Mouse (Mus musculus) neural tube, embryonic 14.5 days (tissue): ENCODE results near the gene Defb36. TPM values are rescaled to one million over a fixed set of nuclear protein-coding genes. Genes with fewer than 3 reads are reported as not detected.

Experiments used
- ATAC-seq: fragments of 200-750 bp; cut with Nextera tagmentation; 2 replicates; pipeline ENCODE4 v1.8.0; 2017; ENCODE audit warnings: low read depth, mild to moderate bottlenecking, moderate TSS enrichment, moderate library complexity
- H3K27ac ChIP-seq: fragments of 300-500 bp; sonication (generic); 2 replicates; pipeline ENCODE4 v1.5.1; 2014; ENCODE audit warnings: low read depth, mild to moderate bottlenecking, control low read depth, low read length, moderate library complexity, mixed read lengths
- H3K27me3 ChIP-seq: fragments of 300-500 bp; sonication (generic); 2 replicates; pipeline ENCODE4 v1.6.1; 2014; ENCODE audit warnings: low read length; ENCODE audit not compliant: control insufficient read depth, insufficient read depth
- H3K36me3 ChIP-seq: fragments of 300-500 bp; sonication (generic); 2 replicates; pipeline ENCODE4 v1.6.1; 2014; ENCODE audit warnings: low read length, mixed read lengths; ENCODE audit not compliant: control insufficient read depth, insufficient read depth
- H3K4me1 ChIP-seq: fragments of 300-500 bp; sonication (generic); 2 replicates; pipeline ENCODE4 v1.6.1; 2014; ENCODE audit warnings: low read length; ENCODE audit not compliant: control insufficient read depth, insufficient read depth
- H3K4me2 ChIP-seq: fragments of 300-500 bp; sonication (generic); 2 replicates; pipeline ENCODE4 v1.6.1; 2014; ENCODE audit warnings: mild to moderate bottlenecking, low read depth, low read length, control low read depth
- H3K4me3 ChIP-seq: fragments of 300-500 bp; sonication (generic); 2 replicates; pipeline ENCODE4 v1.5.1; 2014; ENCODE audit warnings: low read depth, low read length, control low read depth, mixed read lengths
- H3K9ac ChIP-seq: fragments of 300-500 bp; sonication (generic); replicated peaks from 2 replicates; pipeline ENCODE4 v1.6.1; 2014; ENCODE audit warnings: low read depth, mild to moderate bottlenecking, control low read depth, low read length, mixed read lengths
- H3K9me3 ChIP-seq: fragments of 300-500 bp; sonication (generic); 2 replicates; pipeline ENCODE4 v1.6.1; 2016; ENCODE audit warnings: low read length; ENCODE audit not compliant: control insufficient read depth
- WGBS: fragments of 180-500 bp; shearing (Covaris S2); extraction: QIAGEN DNeasy Blood & Tissue Kit; methylation state at CpG from one replicate; pipeline ENCODE4 v1.1.7; 2014; 5-methylcytosine and 5-hydroxymethylcytosine counted together
- polyA plus RNA-seq: library from polyadenylated mRNA; unstranded; fragments of >200 nt; fragmentation: Nextera tagmentation; extraction: Ambion mirVana; gene quantifications from 2 replicates; pipeline ENCODE4 v1.2.1, GENCODE M21; 2014

Gene Defb36
- polyA plus RNA-seq, 1 experiment from 2014 or later: not detected

GRCm38 (mm10) chr2:152626774-152627591 lies 22.9 kb downstream of the Defb36 start, which contains the start of gene Rem1:
TSS of gene Rem1 (plus strand) at chr2:152626951.
- H3K9ac ChIP-seq: no peak within 1 kb of the TSS
- peaks cover 15% of the 10 kb centered on the region; the same call in 1 of the 2 replicates for H3K27me3 ChIP-seq
- H3K4me1 ChIP-seq: peaks cover 7% of the 10 kb centered on the region; the same call in 1 of the 2 replicates
- peak within 1 kb of the TSS; percentile 21; the same call in 1 of the 2 replicates for H3K4me3 ChIP-seq
- no peak within 1 kb of the TSS for H3K27ac ChIP-seq
- no peaks in the 10 kb centered on the region for H3K9me3 ChIP-seq
- WGBS: 3% methylated on average over 59 of the region's 59 CpGs
- H3K36me3 ChIP-seq: no peaks in the 10 kb centered on the region
- H3K4me2 ChIP-seq: peak within 1 kb of the TSS; percentile 49
- ATAC-seq: no peak

DNA sequence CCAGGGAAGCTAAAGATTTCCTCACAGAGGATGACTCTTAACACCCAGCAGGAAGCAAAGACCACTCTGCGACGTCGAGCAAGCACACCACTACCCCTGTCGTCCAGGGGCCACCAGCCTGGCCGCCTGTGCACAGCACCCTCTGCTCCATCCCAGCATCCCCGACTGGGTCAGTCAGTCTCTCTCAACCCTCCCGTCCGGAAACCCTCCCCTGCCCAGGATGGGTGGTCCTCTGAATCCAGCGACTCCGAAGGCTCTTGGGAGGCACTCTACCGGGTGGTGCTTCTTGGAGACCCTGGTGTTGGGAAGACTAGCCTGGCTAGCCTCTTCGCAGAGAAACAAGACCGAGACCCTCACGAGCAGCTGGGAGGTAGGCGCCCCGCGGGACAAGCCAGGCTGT lies 23.9 kb downstream of the Defb36 start:
- Histone ChIP-seq H3K27me3 (peaks cover 15% of the 10 kb centered on the region; the same call in 1 of the 2 replicates), H3K4me2 (no peak overlapping the region), H3K9ac (no peak overlapping the region), H3K4me1 (peaks cover 7% of the 10 kb centered on the region; the same call in 1 of the 2 replicates), H3K36me3 (no peaks in the 10 kb centered on the region), H3K9me3 (no peaks in the 10 kb centered on the region), H3K4me3 (no peak overlapping the region), H3K27ac (no peak overlapping the region)
- WGBS: 43% methylated on average over 17 of the region's 17 CpGs
- no peak for ATAC-seq

GRCm38 (mm10) chr2:152629239-152629638 lies 25.1 kb downstream of the Defb36 start:
- Histone ChIP-seq H3K4me3 (no peak overlapping the region), H3K4me2 (no peak overlapping the region), H3K9ac (no peak overlapping the region), H3K27ac (no peak overlapping the region), H3K27me3 (peaks cover 15% of the 10 kb centered on the region; the same call in 1 of the 2 replicates), H3K4me1 (peaks cover 7% of the 10 kb centered on the region; the same call in 1 of the 2 replicates), H3K9me3 (no peaks in the 10 kb centered on the region), H3K36me3 (no peaks in the 10 kb centered on the region)
- 38% methylated on average over 3 of the region's 3 CpGs for WGBS
- no peak for ATAC-seq

GRCm38 (mm10) chr2:152629904-152630303 lies 25.8 kb downstream of the Defb36 start:
- Histone ChIP-seq H3K4me1 (peaks cover 7% of the 10 kb centered on the region; the same call in 1 of the 2 replicates), H3K9me3 (no peaks in the 10 kb centered on the region), H3K27ac (no peak overlapping the region), H3K4me3 (no peak overlapping the region), H3K36me3 (no peaks in the 10 kb centered on the region), H3K4me2 (no peak overlapping the region), H3K27me3 (peaks cover 15% of the 10 kb centered on the region; the same call in 1 of the 2 replicates), H3K9ac (no peak overlapping the region)
- 93% methylated on average over 6 of the region's 6 CpGs for WGBS
- no peak for ATAC-seq

DNA sequence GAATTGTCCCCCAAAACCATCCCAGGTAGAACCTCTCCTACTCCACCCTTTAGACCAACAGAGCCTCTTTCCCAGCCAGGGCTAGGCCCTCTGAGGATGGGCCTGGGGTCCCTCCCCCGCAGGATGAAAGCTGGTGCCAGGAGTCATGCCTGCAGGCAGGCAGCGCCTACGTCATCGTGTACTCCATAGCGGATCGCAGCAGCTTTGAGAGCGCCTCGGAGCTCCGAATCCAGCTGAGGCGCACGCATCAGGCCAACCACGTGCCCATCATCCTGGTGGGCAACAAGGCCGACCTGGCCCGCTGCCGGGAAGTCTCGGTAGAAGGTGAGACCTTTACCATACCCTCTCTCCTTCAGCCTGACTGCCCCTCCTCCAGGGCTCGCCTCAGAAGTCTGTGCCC lies 29.2 kb downstream of the Defb36 start:
- 42% methylated on average over 17 of the region's 17 CpGs for WGBS
- Histone ChIP-seq H3K36me3 (no peaks in the 10 kb centered on the region), H3K27ac (no peak overlapping the region), H3K4me1 (no peaks in the 10 kb centered on the region), H3K27me3 (0 out of 2 replicates have a peak, but pooled peaks cover under 1% of the 10 kb centered on the region), H3K9me3 (no peaks in the 10 kb centered on the region), H3K9ac (no peak overlapping the region), H3K4me2 (0 out of 2 replicates have a peak overlapping the region, but pooled peaks have one; percentile 7), H3K4me3 (no peak overlapping the region)
- ATAC-seq: peak; percentile 21; the same call in 1 of the 2 replicates

- 74% methylated on average over 29 of the region's 29 CpGs for WGBS
- no peaks in the 10 kb centered on the region for H3K27me3 ChIP-seq
- H3K4me1 ChIP-seq: no peaks in the 10 kb centered on the region
- H3K9ac ChIP-seq: no peak overlapping the region
- H3K36me3 ChIP-seq: no peaks in the 10 kb centered on the region
- H3K9me3 ChIP-seq: no peaks in the 10 kb centered on the region
- no peak overlapping the region for H3K4me3 ChIP-seq
- no peak overlapping the region for H3K4me2 ChIP-seq
- H3K27ac ChIP-seq: no peak overlapping the region
- no peak for ATAC-seq
Observed at GRCm38 (mm10) chr2:152634311-152634710, 30.2 kb downstream of the Defb36 start.

DNA sequence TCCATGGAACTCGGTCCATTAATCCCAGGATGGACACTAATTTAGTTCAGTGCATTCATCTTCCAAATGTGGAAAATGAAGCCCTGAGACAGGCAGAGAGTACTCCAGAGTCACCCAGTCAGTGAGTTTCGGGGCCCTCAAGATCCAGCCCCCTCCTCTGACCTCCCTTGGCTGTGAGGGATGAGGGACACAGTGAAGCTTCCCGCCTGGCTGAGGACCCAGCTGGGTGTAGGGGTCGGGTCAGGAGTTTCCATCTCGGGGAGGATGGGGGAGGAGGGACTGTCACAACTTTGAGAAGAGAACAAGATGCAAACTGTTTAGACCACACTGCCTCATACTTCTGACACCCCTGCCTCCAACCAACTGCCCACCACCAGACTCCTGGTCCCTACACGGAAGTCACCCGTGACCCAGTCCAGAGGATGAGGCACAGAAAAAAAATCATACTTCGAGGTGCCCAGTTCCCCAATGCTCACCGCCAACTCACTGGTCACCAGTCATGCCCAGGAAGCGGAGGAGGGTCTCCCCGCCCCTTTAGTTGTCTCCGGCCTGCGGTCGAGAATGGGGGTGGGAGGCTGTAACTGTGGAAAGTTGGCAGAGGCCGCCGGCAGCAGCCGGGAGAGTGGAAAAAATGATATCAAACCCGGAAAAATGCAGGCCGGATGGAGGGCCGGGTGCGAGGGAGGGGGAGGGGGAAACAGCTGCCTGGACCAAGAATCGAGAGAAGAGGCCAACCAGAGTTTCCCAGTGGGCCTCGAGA lies 32.3 kb downstream of the Defb36 start:
- Histone ChIP-seq H3K9ac (no peak overlapping the region), H3K27me3 (no peaks in the 10 kb centered on the region), H3K4me3 (no peak overlapping the region), H3K4me1 (no peaks in the 10 kb centered on the region), H3K27ac (no peak overlapping the region), H3K4me2 (no peak overlapping the region), H3K9me3 (no peaks in the 10 kb centered on the region), H3K36me3 (no peaks in the 10 kb centered on the region)
- ATAC-seq: no peak
- WGBS: 76% methylated on average over 23 of the region's 23 CpGs

DNA sequence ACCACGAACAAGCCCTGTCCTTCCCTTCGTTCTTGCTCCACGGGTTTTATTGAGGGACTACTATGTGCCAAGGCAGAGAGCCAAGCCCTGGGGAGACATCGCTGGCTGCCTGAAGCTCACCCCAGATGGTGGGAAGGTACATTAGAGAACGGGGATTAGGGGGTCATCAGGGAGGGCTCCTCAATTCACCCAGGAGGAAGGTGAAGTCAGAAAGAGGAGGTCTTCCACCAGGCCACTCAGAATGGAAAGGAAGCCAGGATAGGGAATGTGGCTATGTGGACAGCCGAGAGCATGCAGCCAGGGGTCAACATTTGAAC lies 32.8 kb downstream of the Defb36 start:
- no peaks in the 10 kb centered on the region for H3K9me3 ChIP-seq
- ATAC-seq: no peak
- H3K9ac ChIP-seq: no peak overlapping the region
- H3K27me3 ChIP-seq: no peaks in the 10 kb centered on the region
- H3K4me3 ChIP-seq: no peak overlapping the region
- no peak overlapping the region for H3K27ac ChIP-seq
- H3K4me1 ChIP-seq: no peaks in the 10 kb centered on the region
- 81% methylated on average over 6 of the region's 6 CpGs for WGBS
- no peak overlapping the region for H3K4me2 ChIP-seq
- H3K36me3 ChIP-seq: no peaks in the 10 kb centered on the region

DNA sequence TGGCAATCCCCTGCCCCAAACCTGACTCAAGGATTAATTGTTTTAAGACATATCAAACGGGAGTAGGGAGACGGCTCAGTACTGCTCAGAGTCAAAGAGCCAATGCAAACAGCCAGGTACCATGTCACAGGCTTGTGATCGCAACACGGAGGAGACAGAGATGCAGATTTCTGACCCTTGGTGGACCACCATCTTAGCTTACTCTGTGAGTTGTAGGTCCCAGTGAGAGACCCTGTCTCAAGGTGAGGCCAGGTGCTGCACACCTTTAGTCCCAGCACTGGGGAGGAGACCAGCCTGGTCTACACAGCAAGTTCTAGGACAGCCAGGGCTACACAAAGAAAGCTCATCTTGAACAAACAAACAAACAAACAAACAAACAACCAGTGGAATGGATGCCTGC lies 33.3 kb downstream of the Defb36 start:
- Histone ChIP-seq H3K4me2 (no peak overlapping the region), H3K9ac (no peak overlapping the region), H3K4me3 (no peak overlapping the region), H3K27me3 (no peaks in the 10 kb centered on the region), H3K36me3 (no peaks in the 10 kb centered on the region), H3K9me3 (no peaks in the 10 kb centered on the region), H3K27ac (no peak overlapping the region), H3K4me1 (no peaks in the 10 kb centered on the region)
- WGBS: 90% methylated on average over 4 of the region's 4 CpGs
- no peak for ATAC-seq
